Mouse (Mus musculus) cerebellum, postnatal 25 days (tissue): ENCODE measurements at regions not wholly inside any gene's neighbourhood (a gene's known extent, or its start where the extent isn't known, plus 50 kb on each side); places are given as distances from the start of the nearest gene placed in this dataset.
"Not testable (repeated sequence)": the region's sequence is repeated elsewhere in the genome, so short reads cannot be mapped to it uniquely, and the experiment has no call there.

Experiments
- DNase-seq, 2 experiments: peaks; one replicate each; pipeline ENCODE4 v3.0.0; 2021; ENCODE audit warnings: mixed read lengths in 2 of 2

DNA sequence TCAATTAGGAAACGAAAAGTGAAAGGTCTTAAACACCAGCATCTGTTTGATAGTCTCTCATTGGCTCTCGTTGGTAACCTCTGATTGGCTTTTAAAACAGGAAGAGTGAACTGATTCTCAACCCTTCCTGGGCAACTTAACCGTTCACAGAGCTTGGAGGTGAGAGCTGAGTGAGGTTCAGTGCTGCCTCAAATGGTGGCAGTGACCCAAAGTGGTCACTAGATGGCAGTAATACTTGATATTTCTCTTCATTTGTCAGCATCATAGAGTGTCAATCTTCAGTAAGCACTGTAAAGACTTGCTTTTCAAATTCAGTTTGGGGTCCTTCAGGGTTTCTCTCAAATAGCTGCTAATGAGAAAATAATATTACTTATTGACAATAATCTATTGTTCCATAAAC lies 321.8 kb upstream of the Gdi2 start:
- DNase-seq = peak; percentile 30 to 54

DNA sequence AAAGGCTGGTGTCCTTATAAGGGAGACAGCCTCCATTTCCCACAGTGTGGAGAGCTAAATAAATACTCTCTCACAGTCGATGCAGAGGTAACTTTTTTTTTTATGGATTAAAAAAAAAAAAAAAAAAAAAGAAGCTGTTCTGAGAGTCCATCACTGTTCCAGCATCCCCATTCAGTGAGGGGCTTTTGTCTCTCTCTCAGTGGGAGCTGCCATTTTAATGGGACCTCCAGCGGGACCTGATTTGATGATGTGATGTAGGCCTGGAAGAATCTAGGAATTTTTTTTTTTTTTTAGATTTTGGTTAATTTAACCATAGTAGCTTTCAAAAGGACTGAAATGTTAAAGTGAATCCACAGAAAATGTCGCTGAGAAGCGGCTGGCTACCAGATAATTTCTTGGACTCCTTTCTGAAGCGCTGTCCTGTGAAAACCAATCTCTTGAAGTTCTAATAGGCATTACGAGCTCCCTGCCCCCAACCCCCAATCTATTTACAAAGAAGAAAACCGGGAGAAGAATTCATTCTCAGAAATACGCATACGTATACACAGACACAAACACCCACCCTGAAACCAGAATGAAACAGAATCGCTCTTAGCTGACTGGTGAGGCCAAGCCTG lies 316.8 kb upstream of the Gdi2 start:
- DNase-seq = not testable (repeated sequence)

DNA sequence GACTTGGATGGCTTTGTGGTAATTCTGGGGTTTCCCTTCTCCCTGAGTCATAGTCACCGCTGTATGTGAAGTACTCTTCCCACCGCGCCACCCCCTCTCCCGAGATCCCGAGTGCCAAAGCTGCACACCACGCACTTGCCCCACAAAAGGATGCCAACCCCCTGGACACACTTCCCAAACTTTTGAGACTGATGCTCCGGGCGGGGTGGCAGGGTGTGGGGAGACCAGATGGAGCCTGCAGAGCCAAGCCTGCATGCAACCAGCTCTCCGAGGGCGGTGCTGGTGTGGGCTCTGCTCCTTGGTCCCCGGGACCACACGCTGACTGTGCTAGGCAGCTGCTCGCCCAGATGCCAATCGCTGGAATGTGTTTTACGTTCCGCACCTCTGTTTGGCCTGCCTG lies 316.2 kb upstream of the Gdi2 start:
- no peak for DNase-seq

DNA sequence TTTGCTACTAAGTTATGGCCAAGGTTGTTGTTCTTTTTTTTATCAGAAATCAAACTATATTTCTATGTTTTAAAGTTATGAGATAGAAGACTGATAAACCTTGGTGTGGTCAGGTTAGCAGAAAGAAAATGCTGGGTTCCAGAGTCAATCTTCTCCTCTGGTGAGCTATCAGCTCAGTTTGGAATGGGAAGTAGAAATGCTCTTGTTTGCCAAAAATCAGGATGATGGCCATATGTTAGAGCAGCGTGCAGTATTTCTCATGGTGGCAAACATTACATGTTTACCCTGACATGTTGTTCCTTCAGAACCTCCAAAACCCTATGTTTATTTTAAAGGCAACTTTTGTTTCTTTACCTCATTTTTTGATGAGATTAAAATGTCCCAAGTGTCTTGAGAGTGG lies 279.5 kb upstream of the Gdi2 start:
- DNase-seq = peak in 1 of 2 experiments; percentile 12

DNA sequence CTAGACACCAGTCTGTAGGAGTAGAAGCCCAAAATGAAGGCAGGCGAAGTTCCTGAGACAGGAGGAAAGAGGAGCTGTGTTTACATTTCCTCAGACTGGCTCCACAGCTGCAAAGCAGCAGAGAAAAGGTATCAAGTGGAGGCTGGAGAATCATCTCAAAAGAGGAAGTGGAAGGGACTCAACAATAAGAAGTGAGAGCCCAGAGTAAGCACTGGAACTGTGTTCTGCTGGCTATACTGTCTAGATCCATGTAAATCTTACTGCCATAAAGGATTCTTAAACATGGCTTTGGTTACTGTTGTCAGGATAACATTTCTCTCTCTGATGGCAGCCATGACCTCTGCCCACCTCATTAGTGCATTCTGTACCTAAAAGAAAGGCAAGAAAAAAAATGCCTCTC lies 261.7 kb upstream of the Gdi2 start:
- not testable (repeated sequence) for DNase-seq
